Comparison of ENCODE assay signal across 7 mouse cellular contexts in the genomic region with DNA sequence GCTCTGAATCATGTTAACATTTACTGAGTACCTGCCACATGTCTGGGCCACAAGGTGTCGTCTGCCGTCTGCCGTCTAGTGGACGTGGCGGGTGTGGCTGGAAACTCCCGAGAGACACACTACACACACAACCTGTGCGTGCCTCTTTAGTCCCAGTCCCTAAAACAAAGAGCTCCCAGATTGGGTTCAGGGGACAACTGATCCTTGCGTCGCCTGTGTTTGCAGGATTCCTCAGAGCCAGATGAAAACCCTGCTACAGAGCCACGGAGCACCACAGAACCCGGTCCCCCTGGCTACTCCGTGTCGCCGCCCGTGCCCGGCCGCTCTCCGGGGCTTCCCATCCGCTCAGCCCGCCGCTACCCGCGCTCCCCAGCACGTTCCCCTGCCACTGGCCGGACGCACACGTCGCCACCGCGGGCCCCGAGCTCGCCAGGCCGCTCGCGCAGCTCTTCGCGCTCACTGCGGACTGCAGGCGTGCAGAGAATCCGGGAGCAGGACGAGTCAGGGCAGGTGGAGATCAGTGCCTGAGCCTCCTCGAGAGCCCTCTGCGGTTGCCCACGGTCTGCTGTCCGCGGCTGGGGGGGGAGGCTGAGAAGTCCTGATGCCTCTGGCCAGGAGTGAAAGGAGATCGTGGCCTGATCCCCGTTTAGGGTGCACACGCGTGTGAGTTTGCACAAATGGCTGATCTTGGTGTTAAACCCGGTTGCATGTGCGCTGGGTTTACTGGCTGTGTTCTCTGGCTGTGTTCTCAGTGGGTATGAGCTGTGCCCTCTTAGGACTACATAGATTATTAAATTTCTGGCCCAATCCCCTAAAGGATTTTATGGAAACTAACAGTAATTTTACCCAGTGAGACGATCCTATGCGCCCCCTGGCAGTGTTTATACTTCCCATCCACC. TPM values are rescaled to one million over a fixed set of nuclear protein-coding genes. Genes with fewer than 3 reads are reported as not detected.
DNase-seq lines count a peak whose midpoint lies in the region; ATAC-seq and TF ChIP-seq lines count a peak whose summit lies in the region.

No protein-coding gene starts in this region.

- peak; percentile 85 for ATAC-seq in hindbrain, embryonic 11.5 days (ENCODE audit: low FRiP score)
- ATAC-seq in liver, embryonic 12.5 days, result peak; percentile 40; the same call in 1 of the 2 replicates

- peaks cover 34% of the 10 kb centered on the region for H3K27me3 ChIP-seq in E14TG2a.4 (ENCODE audit: insufficient read depth, low read length)
- H3K27me3 ChIP-seq in forebrain, embryonic 10.5 days (ENCODE audit: poor library complexity, severe bottlenecking), result peaks cover 48% of the 10 kb centered on the region
- peaks cover 2% of the 10 kb centered on the region; the same call in 1 of the 2 replicates for H3K27me3 ChIP-seq in hindbrain, embryonic 11.5 days (ENCODE audit: control insufficient read depth, insufficient read depth, low read length)
- H3K27me3 ChIP-seq in liver, embryonic 12.5 days (replicated peaks), result peaks cover 38% of the 10 kb centered on the region

- 13% methylated on average over 54 of the region's 54 CpGs for WGBS in forebrain, embryonic 10.5 days
- 10% methylated on average over 52 of the region's 54 CpGs for WGBS in hindbrain, embryonic 11.5 days
- WGBS in liver, embryonic 12.5 days (ENCODE audit: insufficient replicate concordance), result 9% methylated on average over 54 of the region's 54 CpGs

- no peaks in the 10 kb centered on the region for H3K9me3 ChIP-seq in E14TG2a.4 (ENCODE audit: low read length)
- no peaks in the 10 kb centered on the region for H3K9me3 ChIP-seq in ES-E14 (ENCODE audit: control insufficient read depth, insufficient read depth, low read depth, low read length)
- no peaks in the 10 kb centered on the region for H3K9me3 ChIP-seq in forebrain, embryonic 10.5 days
- H3K9me3 ChIP-seq in hindbrain, embryonic 11.5 days (ENCODE audit: control insufficient read depth, low read length), result no peaks in the 10 kb centered on the region
- no peaks in the 10 kb centered on the region for H3K9me3 ChIP-seq in liver, embryonic 12.5 days (replicated peaks)

- in situ Hi-C loops in ES-E14 (cut with MboI; ENCODE audit: low sequenced_read_pairs in 2 of 2, unreplicated experiment in 2 of 2), result no loop called here

- H3K27ac ChIP-seq in ES-E14 (ENCODE audit: insufficient read depth, low read depth, low read length, poor library complexity, severe bottlenecking), result no peak overlapping the region; the same call in 1 of the 2 replicates
- peak overlapping the region; percentile 90 for H3K27ac ChIP-seq in forebrain, embryonic 10.5 days
- no peak overlapping the region for H3K27ac ChIP-seq in hindbrain, embryonic 11.5 days (ENCODE audit: low read depth, low read length)
- no peak overlapping the region for H3K27ac ChIP-seq in liver, embryonic 12.5 days

- H3K4me3 ChIP-seq in E14TG2a.4 (replicated peaks; ENCODE audit: low read length), result peak overlapping the region; percentile 78
- peak overlapping the region; percentile 60 to 64 for H3K4me3 ChIP-seq in ES-E14 (ENCODE audit: insufficient read depth in 1 of 2, low read depth in 1 of 2, low read length in 2 of 2, poor library complexity in 1 of 2, severe bottlenecking in 1 of 2)
- H3K4me3 ChIP-seq in forebrain, embryonic 10.5 days, result peak overlapping the region; percentile 60
- H3K4me3 ChIP-seq in hindbrain, embryonic 11.5 days (ENCODE audit: low read depth, low read length), result peak overlapping the region; percentile 38
- peak overlapping the region; percentile 30 for H3K4me3 ChIP-seq in liver, embryonic 12.5 days

- H3K36me3 ChIP-seq in E14TG2a.4 (ENCODE audit: insufficient read depth, low read length) (no peaks in the 10 kb centered on the region), ES-E14 (ENCODE audit: control insufficient read depth, insufficient read depth, low read length, poor library complexity, severe bottlenecking) (no peaks in the 10 kb centered on the region; the same call in 1 of the 2 replicates)
- H3K36me3 ChIP-seq in forebrain, embryonic 10.5 days (replicated peaks), result no peaks in the 10 kb centered on the region
- H3K36me3 ChIP-seq in hindbrain, embryonic 11.5 days (ENCODE audit: control insufficient read depth, insufficient read depth, low read length), result no peaks in the 10 kb centered on the region
- no peaks in the 10 kb centered on the region for H3K36me3 ChIP-seq in liver, embryonic 12.5 days

- H3K4me1 ChIP-seq in E14TG2a.4 (replicated peaks; ENCODE audit: low read depth, low read length) (peaks cover 39% of the 10 kb centered on the region), ES-E14 (ENCODE audit: control insufficient read depth in 2 of 2, insufficient read depth in 2 of 2, low read length in 2 of 2, poor library complexity in 1 of 2) (peaks cover 9% of the 10 kb centered on the region in 2 experiments)
- peaks cover 11% of the 10 kb centered on the region for H3K4me1 ChIP-seq in forebrain, embryonic 10.5 days
- H3K4me1 ChIP-seq in hindbrain, embryonic 11.5 days (replicated peaks; ENCODE audit: control insufficient read depth, insufficient read depth, low read length), result no peaks in the 10 kb centered on the region
- no peaks in the 10 kb centered on the region for H3K4me1 ChIP-seq in liver, embryonic 12.5 days

- TF ChIP-seq CTCF in E14TG2a.4 (conservative IDR thresholded peaks at IDR 0.05; ENCODE audit: low read length), result no peak

- H3K4me2 ChIP-seq in hindbrain, embryonic 11.5 days (replicated peaks; ENCODE audit: low read depth, low read length), result peak overlapping the region; percentile 74
- peak overlapping the region; percentile 64 for H3K4me2 ChIP-seq in liver, embryonic 12.5 days

- no peak for DNase-seq in ES-E14 (ENCODE audit: low read depth, low spot score)
- peak; percentile 58 for DNase-seq in forebrain, embryonic 10.5 days (ENCODE audit: extremely low spot score, low spot score)
- DNase-seq in hindbrain, embryonic 11.5 days (ENCODE audit: low spot score), result peak; percentile 70
- peak; percentile 70 for DNase-seq in neural tube, embryonic 10.5 days (ENCODE audit: extremely low spot score, low spot score)
- no peak for DNase-seq in layer of hippocampus, adult 18-20 months (ENCODE audit: low spot score in 2 of 2)

- peak overlapping the region; percentile 69 for H3K9ac ChIP-seq in ES-E14 (ENCODE audit: insufficient read depth, low read depth, low read length, poor library complexity, severe bottlenecking)
- H3K9ac ChIP-seq in hindbrain, embryonic 11.5 days (ENCODE audit: low read depth, low read length), result peak overlapping the region; percentile 78
- 0 out of 2 replicates have a peak overlapping the region, but pooled peaks have one; percentile 17 for H3K9ac ChIP-seq in liver, embryonic 12.5 days

TF ChIP-seq in ES-E14, 5 proteins besides CTCF, POLR2A, EP300 and RAD21:
- TF ChIP-seq MAFK (IDR thresholded peaks at IDR 0.05; ENCODE audit: insufficient read depth, low read depth, low read length) (no peak), ZNF384 (IDR thresholded peaks at IDR 0.05; ENCODE audit: low read depth, low read length) (no peak), CHD2 (IDR thresholded peaks at IDR 0.05; ENCODE audit: low read depth, low read length) (no peak), ZC3H11A (IDR thresholded peaks at IDR 0.05; ENCODE audit: borderline replicate concordance, low read depth, low read length) (no peak), HCFC1 (IDR thresholded peaks at IDR 0.05; ENCODE audit: borderline replicate concordance, insufficient read depth, low read length) (no peak)

RNA-seq across cellular contexts. Expression of gene Robo4, which starts 17.2 kb away (rescaled TPM):
- 10.8 and 11.2 TPM in 2 replicates for total RNA-seq in ES-E14 (2012; rRNA removed)
- 4.8 and 6.8 TPM in 2 replicates for polyA plus RNA-seq in forebrain, embryonic 10.5 days (2016; fragmentation: Nextera tagmentation; extraction: Ambion mirVana)
- polyA plus RNA-seq in hindbrain, embryonic 11.5 days (2014; fragmentation: Nextera tagmentation; extraction: Ambion mirVana), result 5.5 and 6.8 TPM in 2 replicates
- 4.4 and 5.1 TPM in 2 replicates for polyA plus RNA-seq in liver, embryonic 12.5 days (2016; fragmentation: Nextera tagmentation; extraction: Ambion mirVana)
- total RNA-seq in layer of hippocampus, adult 18-20 months (2021), result 1 to 10 TPM; 4.6 to 5.9 TPM

RNA-seq across cellular contexts. Expression of gene Hepacam, which starts 17.4 kb away (rescaled TPM):
- total RNA-seq in ES-E14 (2012; rRNA removed), result 0.32 and 0.36 TPM in 2 replicates
- 0.07 TPM in 1 of 2 replicates, not detected in the other for polyA plus RNA-seq in forebrain, embryonic 10.5 days (2016; fragmentation: Nextera tagmentation; extraction: Ambion mirVana)
- 0.09 TPM in 1 of 2 replicates, not detected in the other for polyA plus RNA-seq in hindbrain, embryonic 11.5 days (2014; fragmentation: Nextera tagmentation; extraction: Ambion mirVana)
- 0.05 TPM in 1 of 2 replicates, not detected in the other for polyA plus RNA-seq in liver, embryonic 12.5 days (2016; fragmentation: Nextera tagmentation; extraction: Ambion mirVana)
- 10 to 100 TPM; 64.9 to 66.6 TPM for total RNA-seq in layer of hippocampus, adult 18-20 months (2021)

RNA-seq across cellular contexts. Expression of gene Ccdc15, which starts 36.3 kb away (rescaled TPM):
- 6.7 and 6.9 TPM in 2 replicates for total RNA-seq in ES-E14 (2012; rRNA removed)
- 12.6 and 13.4 TPM in 2 replicates for polyA plus RNA-seq in forebrain, embryonic 10.5 days (2016; fragmentation: Nextera tagmentation; extraction: Ambion mirVana)
- polyA plus RNA-seq in hindbrain, embryonic 11.5 days (2014; fragmentation: Nextera tagmentation; extraction: Ambion mirVana), result 6.8 and 10.2 TPM in 2 replicates
- 5.6 and 6.9 TPM in 2 replicates for polyA plus RNA-seq in liver, embryonic 12.5 days (2016; fragmentation: Nextera tagmentation; extraction: Ambion mirVana)
- total RNA-seq in layer of hippocampus, adult 18-20 months (2021), result 1 to 10 TPM; 1.7 to 2.5 TPM

RNA-seq across cellular contexts. Expression of gene Robo3, which starts 48.5 kb away (rescaled TPM):
- total RNA-seq in ES-E14 (2012; rRNA removed), result 1.2 and 1.4 TPM in 2 replicates
- 3.9 and 5.5 TPM in 2 replicates for polyA plus RNA-seq in forebrain, embryonic 10.5 days (2016; fragmentation: Nextera tagmentation; extraction: Ambion mirVana)
- 120 TPM in 2 replicates for polyA plus RNA-seq in hindbrain, embryonic 11.5 days (2014; fragmentation: Nextera tagmentation; extraction: Ambion mirVana)
- polyA plus RNA-seq in liver, embryonic 12.5 days (2016; fragmentation: Nextera tagmentation; extraction: Ambion mirVana), result 0.25 and 0.26 TPM in 2 replicates
- total RNA-seq in layer of hippocampus, adult 18-20 months (2021), result 1 to 10 TPM; 7.2 to 8.9 TPM

Comparison
In these comparisons a context has a peak if more than half of its experiments do, and no peak if none do; other contexts are left out.
1. DNase-seq: peak in forebrain, embryonic 10.5 days (single experiment), hindbrain, embryonic 11.5 days (single experiment) and neural tube, embryonic 10.5 days (single experiment); none in ES-E14 (single experiment) and layer of hippocampus, adult 18-20 months (0 of 2).
2. H3K9ac ChIP-seq: peak in every context shown above with its lines; median percentile 78 in hindbrain, embryonic 11.5 days; 69 in ES-E14; 17 in liver, embryonic 12.5 days.
3. Peak in every context shown above with its lines, with median percentiles within 50 percentile points of each other: H3K4me3 ChIP-seq.